Mouse (Mus musculus) CH12.LX (cell line): Measurements from ENCODE around the gene Pvalb. TPM values are rescaled to one million over a fixed set of nuclear protein-coding genes. Genes with fewer than 3 reads are reported as not detected.
A peak's percentile ranks its signal among the peaks of the same experiment; 100 is the strongest.

Experiments
- DNase-seq: peaks from one replicate; pipeline ENCODE4 v3.0.0-alpha.2; 2013; ENCODE audit errors: extremely low read depth
- H3K27ac ChIP-seq: 2 replicates; pipeline ENCODE4 v1.5.1; 2012; ENCODE audit warnings: low read depth, mild to moderate bottlenecking, control low read depth, moderate library complexity; ENCODE audit not compliant: insufficient read depth
- H3K27me3 ChIP-seq: replicated peaks from 2 replicates; pipeline ENCODE3; 2012; ENCODE audit warnings: inconsistent platforms
- H3K36me3 ChIP-seq, 2 experiments: replicated peaks in 1 of 2; 2 replicates each; pipeline versions ENCODE3 to v1.6.1; 2012; ENCODE audit warnings: inconsistent platforms in 1 of 2, low read length in 1 of 2, mild to moderate bottlenecking in 1 of 2, mixed read lengths in 1 of 2, moderate library complexity in 1 of 2; ENCODE audit not compliant: control insufficient read depth in 1 of 2, insufficient read depth in 1 of 2
- H3K4me1 ChIP-seq, 2 experiments: 2 replicates each; pipeline ENCODE4 v1.6.1; 2012; ENCODE audit warnings: inconsistent platforms in 1 of 2, moderate library complexity in 1 of 2; ENCODE audit not compliant: insufficient read depth in 2 of 2, control insufficient read depth in 1 of 2
- H3K4me2 ChIP-seq: 2 replicates; pipeline ENCODE4 v1.6.1; 2012; ENCODE audit warnings: low read depth, mild to moderate bottlenecking, control low read depth; ENCODE audit not compliant: poor library complexity, insufficient read depth, severe bottlenecking
- H3K4me3 ChIP-seq, 3 experiments: fragments of 150-350 bp in 1 of 3; sonication (generic) in 1 of 3; replicated peaks in 1 of 3; 2 replicates each; pipeline versions ENCODE3 to v1.5.1; 2011 to 2012; ENCODE audit warnings: low read depth in 2 of 3, low read length in 2 of 3, mild to moderate bottlenecking in 2 of 3, moderate library complexity in 2 of 3, control low read depth in 1 of 3, improper control_type of control experiment in 1 of 3, inconsistent platforms in 1 of 3, mixed read lengths in 1 of 3; ENCODE audit not compliant: poor library complexity in 1 of 3
- H3K79me2 ChIP-seq: replicated peaks from 2 replicates; pipeline ENCODE4 v1.6.1; 2012; ENCODE audit warnings: mild to moderate bottlenecking, moderate library complexity; ENCODE audit not compliant: control insufficient read depth, poor library complexity, insufficient read depth, severe bottlenecking; ENCODE audit errors: extremely low read depth
- H3K9ac ChIP-seq: 2 replicates; pipeline ENCODE4 v1.6.1; 2012; ENCODE audit warnings: low read depth, mild to moderate bottlenecking, control low read depth, moderate library complexity; ENCODE audit not compliant: insufficient read depth
- H3K9me3 ChIP-seq: replicated peaks from 2 replicates; pipeline ENCODE3; 2012; ENCODE audit warnings: low read length, inconsistent platforms, mixed read lengths
- BHLHE40 ChIP-seq: IDR thresholded peaks from 2 replicates; pipeline ENCODE4 v1.6.1; 2011; ENCODE audit warnings: mild to moderate bottlenecking, low read depth, low read length, improper control_type of control experiment
- CHD2 ChIP-seq: IDR thresholded peaks from 2 replicates; pipeline ENCODE4 v1.6.1; 2011; ENCODE audit warnings: low read length, improper control_type of control experiment
- CTCF ChIP-seq, 2 experiments: IDR thresholded peaks in 1 of 2; conservative IDR thresholded peaks in 1 of 2; 2 replicates each; pipeline ENCODE4 v1.5.1; 2011 to 2012; ENCODE audit warnings: low read depth in 2 of 2, low read length in 2 of 2, improper control_type of control experiment in 1 of 2, inconsistent platforms in 1 of 2, mild to moderate bottlenecking in 1 of 2, moderate library complexity in 1 of 2
- E2F4 ChIP-seq: IDR thresholded peaks from 2 replicates; pipeline ENCODE4 v1.6.1; 2011; ENCODE audit warnings: low read depth, low read length, improper control_type of control experiment; ENCODE audit not compliant: insufficient replicate concordance
- ELF1 ChIP-seq: IDR thresholded peaks from 2 replicates; pipeline ENCODE4 v1.6.1; 2014; ENCODE audit warnings: low read depth, mild to moderate bottlenecking, inconsistent platforms, low read length, improper control_type of control experiment
- ETS1 ChIP-seq: conservative IDR thresholded peaks from 2 replicates; pipeline ENCODE4 v1.6.1; 2012; ENCODE audit warnings: low read depth, mild to moderate bottlenecking, inconsistent platforms, low read length, improper control_type of control experiment, moderate library complexity
- IRF4 ChIP-seq: IDR thresholded peaks from 2 replicates; pipeline ENCODE4 v1.6.1; 2014; ENCODE audit warnings: low read depth, mild to moderate bottlenecking, inconsistent platforms, low read length, improper control_type of control experiment
- KAT2A ChIP-seq: IDR thresholded peaks from 2 replicates; pipeline ENCODE4 v1.6.1; 2012; ENCODE audit warnings: low read length, improper control_type of control experiment, inconsistent platforms; ENCODE audit not compliant: insufficient replicate concordance
- MAFK ChIP-seq: IDR thresholded peaks from 2 replicates; pipeline ENCODE4 v1.6.1; 2011; ENCODE audit warnings: low read length, improper control_type of control experiment; ENCODE audit not compliant: insufficient replicate concordance
- MAX ChIP-seq: IDR thresholded peaks from 2 replicates; pipeline ENCODE4 v1.6.1; 2011; ENCODE audit warnings: low read length, improper control_type of control experiment
- MAZ ChIP-seq: IDR thresholded peaks from 2 replicates; pipeline ENCODE4 v1.6.1; 2012; ENCODE audit warnings: low read depth, mild to moderate bottlenecking, inconsistent platforms, low read length, improper control_type of control experiment, moderate library complexity
- MEF2A ChIP-seq: IDR thresholded peaks from 2 replicates; pipeline ENCODE4 v1.6.1; 2014; ENCODE audit warnings: low read depth, mild to moderate bottlenecking, inconsistent platforms, low read length, improper control_type of control experiment, borderline replicate concordance
- MXI1 ChIP-seq: IDR thresholded peaks from 2 replicates; pipeline ENCODE4 v1.6.1; 2011; ENCODE audit warnings: mild to moderate bottlenecking, low read depth, low read length, improper control_type of control experiment
- MYC ChIP-seq: IDR thresholded peaks from 2 replicates; pipeline ENCODE4 v1.6.1; 2011; ENCODE audit warnings: low read depth, mild to moderate bottlenecking, improper control_type of control experiment, low read length
- NELFE ChIP-seq: IDR thresholded peaks from 2 replicates; pipeline ENCODE4 v1.6.1; 2011; ENCODE audit warnings: low read depth, low read length, improper control_type of control experiment
- NRF1 ChIP-seq: IDR thresholded peaks from 2 replicates; pipeline ENCODE4 v1.6.1; 2014; ENCODE audit warnings: low read depth, mild to moderate bottlenecking, inconsistent platforms, low read length, improper control_type of control experiment, moderate library complexity
- POLR2AphosphoS2 ChIP-seq: IDR thresholded peaks from 2 replicates; pipeline ENCODE4 v1.6.1; 2011; ENCODE audit warnings: low read depth, low read length, improper control_type of control experiment
- RAD21 ChIP-seq: IDR thresholded peaks from 2 replicates; pipeline ENCODE4 v1.6.1; 2011; ENCODE audit warnings: low read depth, mild to moderate bottlenecking, low read length, improper control_type of control experiment, moderate library complexity
- SIN3A ChIP-seq: IDR thresholded peaks from 2 replicates; pipeline ENCODE4 v1.6.1; 2012; ENCODE audit warnings: low read length, improper control_type of control experiment, inconsistent platforms
- SMC3 ChIP-seq: IDR thresholded peaks from 2 replicates; pipeline ENCODE4 v1.6.1; 2011; ENCODE audit warnings: low read depth, low read length, improper control_type of control experiment
- TCF12 ChIP-seq: IDR thresholded peaks from 2 replicates; pipeline ENCODE4 v1.6.1; 2014; ENCODE audit warnings: low read depth, mild to moderate bottlenecking, inconsistent platforms, low read length, improper control_type of control experiment
- UBTF ChIP-seq: IDR thresholded peaks from 2 replicates; pipeline ENCODE4 v1.6.1; 2012; ENCODE audit warnings: low read depth, mild to moderate bottlenecking, inconsistent platforms, low read length, improper control_type of control experiment, moderate library complexity
- USF2 ChIP-seq: conservative IDR thresholded peaks from 2 replicates; pipeline ENCODE4 v1.6.1; 2011; ENCODE audit warnings: low read depth, low read length, improper control_type of control experiment
- ZC3H11A ChIP-seq: IDR thresholded peaks from 2 replicates; pipeline ENCODE4 v1.6.1; 2012; ENCODE audit warnings: low read depth, mild to moderate bottlenecking, inconsistent platforms, low read length, improper control_type of control experiment
- ZMIZ1 ChIP-seq: IDR thresholded peaks from 2 replicates; pipeline ENCODE4 v1.6.1; 2012; ENCODE audit warnings: low read depth, mild to moderate bottlenecking, inconsistent platforms, low read length, improper control_type of control experiment
- ZNF384 ChIP-seq: IDR thresholded peaks from 2 replicates; pipeline ENCODE4 v1.6.1; 2012; ENCODE audit warnings: low read depth, low read length, improper control_type of control experiment, inconsistent platforms
- dilution Hi-C: fragments of 300-500 bp; cut with MboI; formaldehyde crosslinking; loops from 2 replicates; pipeline ENCODE4 v1.14.3; 2020; ENCODE audit warnings: low sequenced_read_pairs; ENCODE audit not compliant: extremely low pct_unique_long_range_greater_than_20kb, extremely low pct_ligation_motif_present
- in situ Hi-C: fragments of 300-500 bp; cut with MboI; formaldehyde crosslinking; loops from 3 replicates; pipeline ENCODE4 v1.14.3; 2019; ENCODE audit warnings: low sequenced_read_pairs, low pct_ligation_motif_present, low pct_unique_long_range_greater_than_20kb, mixed read lengths
- polyA plus RNA-seq: library from polyadenylated mRNA; unstranded; fragments of >175 nt; gene quantifications from 2 replicates; pipeline ENCODE4 v1.2.1, GENCODE M21; 2012; ENCODE audit warnings: low read depth; ENCODE audit not compliant: insufficient read length
- total RNA-seq, 2 experiments: library from RNA; depleted of rRNA; stranded (reverse); fragments of 300-350 nt in 1 of 2; fragments of >200 nt in 1 of 2; gene quantifications; 2 replicates each; pipeline ENCODE4 v1.2.3; 2012 to 2014

Pvalb gene
- total and polyA plus RNA-seq, 3 experiments, result 11.4 to 16.4 (median 12.8) TPM

GRCm38 (mm10) chr15:78172899-78173817, 33.0 kb downstream of the Pvalb start:
- Histone ChIP-seq H3K4me3 (peak overlapping the region; percentile 56 to 88 (median 72)), H3K4me2 (peak overlapping the region; percentile 89), H3K9me3 (no peaks in the 10 kb centered on the region), H3K36me3 (peaks cover 0 to 4% of the 10 kb centered on the region in 2 experiments), H3K27ac (peak overlapping the region; percentile 69), H3K4me1 (peaks cover 34 to 69% of the 10 kb centered on the region in 2 experiments), H3K79me2 (no peaks in the 10 kb centered on the region; the same call in 1 of the 2 replicates)
- in situ Hi-C loops (loop anchor here (25.0 kb wide), 1 partner anchor 436 kb away; the partner anchor contains the start of gene Apol9b), dilution Hi-C loops (no loop called here)
- DNase-seq, result no peak
- TF ChIP-seq ZMIZ1 (0 out of 2 replicates have a peak, but pooled peaks have one; percentile 19), KAT2A (no peak), MAX (peak; percentile 71), MYC (peak; percentile 47; the same call in 1 of the 2 replicates), ZNF384 (no peak), CHD2 (0 out of 2 replicates have a peak, but pooled peaks have one; percentile 9), SIN3A (peak; percentile 61; the same call in 1 of the 2 replicates), ELF1 (peak; percentile 49; the same call in 1 of the 2 replicates), MXI1 (peak; percentile 99)
- TF ChIP-seq, all 38 proteins: peak for 7
- no peaks in the 10 kb centered on the region for H3K27me3 ChIP-seq
- H3K9ac ChIP-seq, result peak overlapping the region; percentile 36

- Histone ChIP-seq H3K27me3 (no peaks in the 10 kb centered on the region), H3K4me1 (peaks cover 28 to 69% of the 10 kb centered on the region in 2 experiments), H3K27ac (peak overlapping the region; percentile 61), H3K4me2 (peak overlapping the region; percentile 89), H3K9me3 (no peaks in the 10 kb centered on the region), H3K79me2 (no peaks in the 10 kb centered on the region; the same call in 1 of the 2 replicates), H3K4me3 (peak overlapping the region; percentile 56 to 88 (median 72)), H3K9ac (peak overlapping the region; percentile 68), H3K36me3 (peaks cover 5 to 12% of the 10 kb centered on the region in 2 experiments)
- in situ Hi-C loops (loop anchor here (25.0 kb wide), 1 partner anchor 435 kb away; the partner anchor contains the start of gene Apol9b), dilution Hi-C loops (no loop called here)
- DNase-seq, result peak; percentile 85
- TF ChIP-seq ZC3H11A (no peak), UBTF (no peak), RAD21 (peak; percentile 74), E2F4 (no peak), POLR2AphosphoS2 (no peak), ZNF384 (peak; percentile 28; the same call in 1 of the 2 replicates), MYC (peak; percentile 26; the same call in 1 of the 2 replicates), SIN3A (peak; percentile 75), KAT2A (0 out of 2 replicates have a peak, but pooled peaks have one; percentile 44), TCF12 (0 out of 2 replicates have a peak, but pooled peaks have one; percentile 18), CTCF (conservative IDR thresholded peaks at IDR 0.05 in 1 of 2, IDR thresholded peaks at IDR 0.05 in 1 of 2; ENCODE audit: low read depth in 2 of 2, low read length in 2 of 2) (peak in 1 of 2 experiments; percentile 71; a peak in 2 of 4 replicates), CHD2 (peak; percentile 31; the same call in 1 of the 2 replicates), ETS1 (peak; percentile 16), NELFE (no peak), USF2 (no peak), NRF1 (peak; percentile 24; the same call in 1 of the 2 replicates), IRF4 (0 out of 2 replicates have a peak, but pooled peaks have one; percentile 20), MAFK (no peak), MEF2A (peak; percentile 26; the same call in 1 of the 2 replicates), SMC3 (peak; percentile 44), ZMIZ1 (peak; percentile 66), MAZ (peak; percentile 25; the same call in 1 of the 2 replicates), BHLHE40 (peak; percentile 42; the same call in 1 of the 2 replicates)
Observed at GRCm38 (mm10) chr15:78172256-78172898, 33.8 kb downstream of the Pvalb start.
